Mouse (Mus musculus) ovary, adult 10 weeks (tissue): ENCODE measurements around the gene Tcl1b4. TPM values are rescaled to one million over a fixed set of nuclear protein-coding genes. Genes with fewer than 3 reads are reported as not detected.

Source experiments
- polyA plus RNA-seq: library from polyadenylated mRNA; stranded (reverse); fragments of 350-450 nt; fragmentation: Illumina TruSeq; extraction: RNeasy Lipid Tissue Mini Kit (QIAGEN cat#74804); gene quantifications from one replicate; pipeline ENCODE4 v1.2.3, GENCODE M21; 2014

The Tcl1b4 gene
- polyA plus RNA-seq: 3.3 TPM

DNA sequence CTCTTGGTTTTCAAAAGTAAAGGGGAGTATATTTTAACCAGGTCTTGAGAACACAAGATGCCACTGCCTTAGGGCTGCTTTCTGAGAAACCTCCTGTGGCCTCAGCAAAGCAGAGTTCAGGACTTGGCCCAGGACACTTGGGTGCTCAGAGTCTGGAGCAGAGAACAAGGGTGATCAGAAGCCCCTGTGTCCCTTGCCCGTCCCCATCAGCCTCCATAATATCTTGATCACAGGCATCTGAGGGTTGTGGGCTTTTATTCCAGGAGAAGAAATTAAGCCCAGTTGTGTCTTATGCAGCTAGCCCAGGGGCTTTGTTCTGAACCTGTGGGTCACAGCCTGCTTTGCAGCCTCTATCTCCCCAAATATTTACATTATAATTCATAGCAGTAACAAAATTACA is at the start of gene Tcl1b4:
Gene Tcl1b4 (plus strand): TSS at position 301 of the 400 bp plus-strand sequence.

DNA sequence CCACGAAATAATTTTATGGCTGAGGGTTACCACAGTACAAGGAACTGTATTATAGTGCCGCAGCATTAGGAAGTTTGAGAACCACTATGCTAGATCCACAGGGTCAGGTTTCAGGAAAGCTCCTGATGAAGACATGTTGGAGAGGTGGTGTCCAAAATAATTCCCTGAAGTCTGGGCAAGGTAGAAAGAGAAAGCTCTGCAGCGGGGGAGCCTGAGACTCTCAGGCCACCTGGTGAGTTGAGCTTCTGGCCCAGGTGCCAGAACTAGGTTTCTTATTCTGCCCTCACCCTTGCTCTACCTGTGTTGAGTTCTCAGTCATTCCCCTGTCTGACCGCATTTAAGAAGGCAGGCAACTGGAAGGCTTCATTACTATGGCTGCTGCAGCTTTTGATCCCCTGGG is 42.4 kb upstream of the Tcl1b4 start, which contains the start of gene Tcl1b1:
Gene Tcl1b1 (plus strand): TSS at position 301 of the 400 bp plus-strand sequence.

DNA sequence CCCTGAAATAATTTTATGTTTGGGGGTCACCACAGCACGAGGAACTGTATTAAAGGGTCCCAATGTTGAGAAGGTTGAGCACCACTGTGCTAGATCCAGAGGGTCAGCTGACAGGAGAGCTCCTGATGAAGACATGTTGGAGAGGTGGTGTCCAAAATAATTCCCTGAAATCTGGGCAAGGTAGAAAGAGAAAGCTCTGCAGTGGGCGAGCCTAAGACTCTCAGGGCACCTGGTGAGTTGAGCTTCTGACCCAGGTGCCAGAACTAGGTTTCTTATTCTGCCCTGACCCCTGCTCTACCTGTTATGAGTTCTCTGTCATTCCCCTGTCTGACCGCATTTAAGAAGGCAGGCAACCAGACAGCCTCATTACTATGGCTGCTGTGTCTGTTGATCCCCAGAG is 25.7 kb upstream of the Tcl1b4 start, which contains the start of gene Tcl1b5:
Gene Tcl1b5 (plus strand): TSS at position 301 of the 400 bp plus-strand sequence.

GRCm38 (mm10) chr12:105190743-105191142 is 11.0 kb upstream of the Tcl1b4 start, which contains the start of gene Tcl1b3:
Tcl1b3 (plus strand) TSS chr12:105191043.

GRCm38 (mm10) chr12:105222601-105223319 is 21.0 kb downstream of the Tcl1b4 start, which contains the start of gene Tcl1:
Tcl1 (minus strand) TSS chr12:105222793.

Other genes with a start within 250 kb of the Tcl1b4 start
- gene Syne3, start 192.1 kb upstream of the Tcl1b4 start, polyA plus RNA-seq: 1.00 TPM
- 17.2 TPM for gene Glrx5, start 169.3 kb upstream of the Tcl1b4 start, polyA plus RNA-seq
- gene Tcl1b2, start 55.9 kb upstream of the Tcl1b4 start, polyA plus RNA-seq: 3.9 TPM
- 20.6 TPM for gene Tcl1b1, start 42.3 kb upstream of the Tcl1b4 start, polyA plus RNA-seq
- 0.94 TPM for gene Tcl1b5, start 25.6 kb upstream of the Tcl1b4 start, polyA plus RNA-seq
- gene Tcl1b3, start 10.9 kb upstream of the Tcl1b4 start, polyA plus RNA-seq: 2.1 TPM
- 2.0 TPM for gene Tcl1, start 20.8 kb downstream of the Tcl1b4 start, polyA plus RNA-seq
- not detected for gene Tunar, start 131.9 kb downstream of the Tcl1b4 start, polyA plus RNA-seq